Mouse (Mus musculus): ENCODE measurements around the gene Itga3.

Gene Itga3

GRCm38 (mm10) chr11:95095596-95095995 lies 19.0 kb upstream of the Itga3 start:
- DNase-seq = no peak

- DNase-seq = no peak
Measured at GRCm38 (mm10) chr11:95093077-95093476, 16.5 kb upstream of the Itga3 start.

- DNase-seq = peak; percentile 88 to 92
Measured at GRCm38 (mm10) chr11:95088857-95089779, 12.5 kb upstream of the Itga3 start.

GRCm38 (mm10) chr11:95088286-95088685 lies 11.7 kb upstream of the Itga3 start:
- no peak for DNase-seq

- DNase-seq = no peak
Measured at GRCm38 (mm10) chr11:95087301-95088228, 11.0 kb upstream of the Itga3 start.

- DNase-seq = no peak
Measured at GRCm38 (mm10) chr11:95086229-95086628, 9.6 kb upstream of the Itga3 start.

- no peak for DNase-seq
Measured at GRCm38 (mm10) chr11:95085710-95086109, 9.1 kb upstream of the Itga3 start.

- DNase-seq = no peak
Measured at GRCm38 (mm10) chr11:95084811-95085382, 8.3 kb upstream of the Itga3 start.

- DNase-seq = no peak
Measured at GRCm38 (mm10) chr11:95084175-95084574, 7.6 kb upstream of the Itga3 start.

GRCm38 (mm10) chr11:95082896-95083295 lies 6.3 kb upstream of the Itga3 start:
- no peak for DNase-seq

- DNase-seq = no peak
Measured at GRCm38 (mm10) chr11:95080783-95081182, 4.2 kb upstream of the Itga3 start.

- peak; percentile 86 to 90 for DNase-seq
Measured at GRCm38 (mm10) chr11:95079256-95079875, 2.8 kb upstream of the Itga3 start.

- DNase-seq = no peak
Measured at GRCm38 (mm10) chr11:95077956-95078355, 1.4 kb upstream of the Itga3 start.

GRCm38 (mm10) chr11:95076041-95076535 lies 513 bp downstream of the Itga3 start:
- peak; percentile 75 to 76 for DNase-seq

GRCm38 (mm10) chr11:95075197-95076040 lies 1.2 kb downstream of the Itga3 start:
- peak; percentile 61 to 67 for DNase-seq

GRCm38 (mm10) chr11:95074694-95075093 lies 1.9 kb downstream of the Itga3 start:
- DNase-seq = no peak

- DNase-seq = no peak
Measured at GRCm38 (mm10) chr11:95073835-95074234, 2.8 kb downstream of the Itga3 start.

- peak; percentile 81 to 88 for DNase-seq
Measured at GRCm38 (mm10) chr11:95072804-95073203, 3.8 kb downstream of the Itga3 start.

- no peak for DNase-seq
Measured at GRCm38 (mm10) chr11:95072136-95072535, 4.5 kb downstream of the Itga3 start.

GRCm38 (mm10) chr11:95071266-95071665 lies 5.3 kb downstream of the Itga3 start:
- peak; percentile 70 to 81 for DNase-seq

Measured in lung, adult 18-20 months (tissue).